Mouse (Mus musculus) macrophage (primary cell): Measurements from ENCODE around the gene Nup153. TPM values are rescaled to one million over a fixed set of nuclear protein-coding genes. Genes with fewer than 3 reads are reported as not detected.

Source experiments
- H3K27ac ChIP-seq: fragments of 350-480 bp; formaldehyde crosslinking; 2 replicates; pipeline ENCODE4 v1.9.0; 2021
- H3K36me3 ChIP-seq: fragments of 350-480 bp; formaldehyde crosslinking; 2 replicates; pipeline ENCODE4 v1.9.0; 2021; ENCODE audit errors: inconsistent target
- H3K4me3 ChIP-seq: fragments of 350-480 bp; formaldehyde crosslinking; 2 replicates; pipeline ENCODE4 v1.9.0; 2021; ENCODE audit errors: inconsistent target
- H3K79me2 ChIP-seq: fragments of 350-480 bp; formaldehyde crosslinking; 2 replicates; pipeline ENCODE4 v1.9.0; 2021; ENCODE audit errors: inconsistent target
- WGBS: methylation state at CpG from one replicate; pipeline ENCODE4 v1.1.7; 2026; ENCODE audit warnings: inconsistent platforms; ENCODE audit not compliant: missing documents; 5-methylcytosine and 5-hydroxymethylcytosine counted together
- polyA plus RNA-seq: library from polyadenylated mRNA; stranded (reverse); fragments of 250-400 nt; gene quantifications from 3 replicates; pipeline ENCODE4 v1.2.4, GENCODE M21; 2018; ENCODE audit warnings: inconsistent platforms

Gene Nup153
- polyA plus RNA-seq, 1 experiment from 2014 or later = 21.1 TPM

GRCm38 (mm10) chr13:46718893-46719400, 8.8 kb downstream of the Nup153 start:
- H3K36me3 ChIP-seq = peaks cover 15% of the 10 kb centered on the region; the same call in 1 of the 2 replicates
- H3K27ac ChIP-seq = no peak overlapping the region
- H3K4me3 ChIP-seq = no peak overlapping the region
- peaks cover 100% of the 10 kb centered on the region for H3K79me2 ChIP-seq
- 53% methylated on average over 5 of the region's 5 CpGs for WGBS

GRCm38 (mm10) chr13:46715976-46716639, 11.6 kb downstream of the Nup153 start:
- 43% methylated on average over 3 of the region's 3 CpGs for WGBS
- no peak overlapping the region for H3K27ac ChIP-seq
- H3K36me3 ChIP-seq = peaks cover 40% of the 10 kb centered on the region
- H3K79me2 ChIP-seq = peaks cover 100% of the 10 kb centered on the region
- no peak overlapping the region for H3K4me3 ChIP-seq

GRCm38 (mm10) chr13:46713486-46713885, 14.3 kb downstream of the Nup153 start:
- no peak overlapping the region for H3K27ac ChIP-seq
- H3K79me2 ChIP-seq = peaks cover 87% of the 10 kb centered on the region
- 100% methylated on average over 5 of the region's 5 CpGs for WGBS
- no peak overlapping the region for H3K4me3 ChIP-seq
- peaks cover 61% of the 10 kb centered on the region for H3K36me3 ChIP-seq

- 98% methylated on average over 5 of the region's 5 CpGs for WGBS
- H3K27ac ChIP-seq = no peak overlapping the region
- H3K4me3 ChIP-seq = no peak overlapping the region
- H3K79me2 ChIP-seq = peaks cover 44% of the 10 kb centered on the region; the same call in 1 of the 2 replicates
- H3K36me3 ChIP-seq = peaks cover 37% of the 10 kb centered on the region
These were observed 24.6 kb downstream of the Nup153 start for GRCm38 (mm10) chr13:46703138-46703537.

- H3K27ac ChIP-seq = no peak overlapping the region
- peaks cover 28% of the 10 kb centered on the region; the same call in 1 of the 2 replicates for H3K79me2 ChIP-seq
- H3K4me3 ChIP-seq = no peak overlapping the region
- peaks cover 27% of the 10 kb centered on the region for H3K36me3 ChIP-seq
- 21% methylated on average over 2 of the region's 2 CpGs for whole genome bisulfite sequencing
These were observed 26.3 kb downstream of the Nup153 start for GRCm38 (mm10) chr13:46701486-46701885.

GRCm38 (mm10) chr13:46699372-46699771, 28.4 kb downstream of the Nup153 start:
- peaks cover 20% of the 10 kb centered on the region; the same call in 1 of the 2 replicates for H3K79me2 ChIP-seq
- peaks cover 20% of the 10 kb centered on the region for H3K36me3 ChIP-seq
- H3K4me3 ChIP-seq = no peak overlapping the region
- H3K27ac ChIP-seq = no peak overlapping the region
- 100% methylated on average over 1 of the region's 1 CpGs for WGBS

- no peak overlapping the region for H3K4me3 ChIP-seq
- H3K79me2 ChIP-seq = peaks cover 29% of the 10 kb centered on the region
- WGBS = 88% methylated on average over 2 of the region's 2 CpGs
- peaks cover 28% of the 10 kb centered on the region for H3K36me3 ChIP-seq
- no peak overlapping the region for H3K27ac ChIP-seq
These were observed 31.0 kb downstream of the Nup153 start for GRCm38 (mm10) chr13:46696788-46697187.

GRCm38 (mm10) chr13:46695932-46696331, 31.8 kb downstream of the Nup153 start:
- Histone ChIP-seq H3K36me3 (peaks cover 32% of the 10 kb centered on the region), H3K4me3 (no peak overlapping the region), H3K79me2 (peaks cover 37% of the 10 kb centered on the region), H3K27ac (no peak overlapping the region)
- 100% methylated on average over 1 of the region's 1 CpGs for WGBS

- Histone ChIP-seq H3K4me3 (no peak overlapping the region), H3K79me2 (peaks cover 43% of the 10 kb centered on the region), H3K36me3 (peaks cover 37% of the 10 kb centered on the region), H3K27ac (no peak overlapping the region)
- WGBS = 83% methylated on average over 1 of the region's 1 CpGs
These were observed 32.3 kb downstream of the Nup153 start for GRCm38 (mm10) chr13:46695296-46695908.

GRCm38 (mm10) chr13:46690559-46691241, 37.0 kb downstream of the Nup153 start:
- no peak overlapping the region for H3K27ac ChIP-seq
- H3K36me3 ChIP-seq = peaks cover 68% of the 10 kb centered on the region
- 77% methylated on average over 4 of the region's 4 CpGs for WGBS
- H3K79me2 ChIP-seq = peaks cover 79% of the 10 kb centered on the region
- no peak overlapping the region for H3K4me3 ChIP-seq

GRCm38 (mm10) chr13:46683370-46683769, 44.4 kb downstream of the Nup153 start:
- H3K27ac ChIP-seq = no peak overlapping the region
- peaks cover 27% of the 10 kb centered on the region; the same call in 1 of the 2 replicates for H3K79me2 ChIP-seq
- H3K4me3 ChIP-seq = no peak overlapping the region
- H3K36me3 ChIP-seq = peaks cover 58% of the 10 kb centered on the region
- 100% methylated on average over 1 of the region's 1 CpGs for WGBS

- WGBS = 98% methylated on average over 2 of the region's 2 CpGs
- no peak overlapping the region for H3K27ac ChIP-seq
- peaks cover 53% of the 10 kb centered on the region for H3K36me3 ChIP-seq
- H3K79me2 ChIP-seq = peaks cover 27% of the 10 kb centered on the region; the same call in 1 of the 2 replicates
- no peak overlapping the region for H3K4me3 ChIP-seq
These were observed 44.8 kb downstream of the Nup153 start for GRCm38 (mm10) chr13:46682921-46683320.

GRCm38 (mm10) chr13:46677721-46678120, 50.0 kb downstream of the Nup153 start:
- Histone ChIP-seq H3K36me3 (peaks cover 33% of the 10 kb centered on the region), H3K79me2 (no peaks in the 10 kb centered on the region), H3K4me3 (no peak overlapping the region), H3K27ac (no peak overlapping the region)
- 81% methylated on average over 4 of the region's 4 CpGs for WGBS

- Histone ChIP-seq H3K27ac (no peak overlapping the region), H3K79me2 (no peaks in the 10 kb centered on the region), H3K36me3 (peaks cover 16% of the 10 kb centered on the region; the same call in 1 of the 2 replicates), H3K4me3 (no peak overlapping the region)
- WGBS = 63% methylated on average over 2 of the region's 2 CpGs
These were observed 53.1 kb downstream of the Nup153 start for GRCm38 (mm10) chr13:46674601-46675000.
